Mouse (Mus musculus) macrophage (primary cell): ENCODE measurements around the gene Zfp108. TPM values are rescaled to one million over a fixed set of nuclear protein-coding genes. Genes with fewer than 3 reads are reported as not detected.

Experiments
- H3K27ac ChIP-seq: fragments of 350-480 bp; formaldehyde crosslinking; 2 replicates; pipeline ENCODE4 v1.9.0; 2021
- H3K36me3 ChIP-seq: fragments of 350-480 bp; formaldehyde crosslinking; 2 replicates; pipeline ENCODE4 v1.9.0; 2021; ENCODE audit errors: inconsistent target
- H3K4me3 ChIP-seq: fragments of 350-480 bp; formaldehyde crosslinking; 2 replicates; pipeline ENCODE4 v1.9.0; 2021; ENCODE audit errors: inconsistent target
- H3K79me2 ChIP-seq: fragments of 350-480 bp; formaldehyde crosslinking; 2 replicates; pipeline ENCODE4 v1.9.0; 2021; ENCODE audit errors: inconsistent target
- WGBS: methylation state at CpG from one replicate; pipeline ENCODE4 v1.1.7; 2026; ENCODE audit warnings: inconsistent platforms; ENCODE audit not compliant: missing documents; 5-methylcytosine and 5-hydroxymethylcytosine counted together
- polyA plus RNA-seq: library from polyadenylated mRNA; stranded (reverse); fragments of 250-400 nt; gene quantifications from 3 replicates; pipeline ENCODE4 v1.2.4, GENCODE M21; 2018; ENCODE audit warnings: inconsistent platforms
- total RNA-seq, 78 experiments: library from RNA; depleted of rRNA; stranded (reverse); fragments of 250-400 nt; gene quantifications; 1 replicate in 9 of 78; 2 replicates in 24 of 78; 3 replicates in 43 of 78; 4 replicates in 2 of 78; pipeline ENCODE4 v1.2.4; 2018; ENCODE audit warnings: inconsistent platforms in 56 of 78

Gene Zfp108
- total RNA-seq (2018; cell fraction: chromatin; rRNA removed) = 1 to 10 TPM in 16 of 26 experiments, under 1 TPM in 8, not detected in 2; 0.31 to 7.5 (median 1.6) TPM
- 1 to 10 TPM in 13 of 26 experiments, under 1 TPM in 12, not detected in 1; 0.09 to 1.8 (median 1.0) TPM for total RNA-seq (2018; cell fraction: cytosol; rRNA removed)
- total RNA-seq (2018; cell fraction: nucleus; rRNA removed) = 1 to 10 TPM in 12 of 26 experiments, under 1 TPM in 10, not detected in 4; 0.23 to 5.0 (median 1.2) TPM
- polyA plus RNA-seq = 1.1 to 2.5 TPM (median 1.6 TPM) in 3 replicates

DNA sequence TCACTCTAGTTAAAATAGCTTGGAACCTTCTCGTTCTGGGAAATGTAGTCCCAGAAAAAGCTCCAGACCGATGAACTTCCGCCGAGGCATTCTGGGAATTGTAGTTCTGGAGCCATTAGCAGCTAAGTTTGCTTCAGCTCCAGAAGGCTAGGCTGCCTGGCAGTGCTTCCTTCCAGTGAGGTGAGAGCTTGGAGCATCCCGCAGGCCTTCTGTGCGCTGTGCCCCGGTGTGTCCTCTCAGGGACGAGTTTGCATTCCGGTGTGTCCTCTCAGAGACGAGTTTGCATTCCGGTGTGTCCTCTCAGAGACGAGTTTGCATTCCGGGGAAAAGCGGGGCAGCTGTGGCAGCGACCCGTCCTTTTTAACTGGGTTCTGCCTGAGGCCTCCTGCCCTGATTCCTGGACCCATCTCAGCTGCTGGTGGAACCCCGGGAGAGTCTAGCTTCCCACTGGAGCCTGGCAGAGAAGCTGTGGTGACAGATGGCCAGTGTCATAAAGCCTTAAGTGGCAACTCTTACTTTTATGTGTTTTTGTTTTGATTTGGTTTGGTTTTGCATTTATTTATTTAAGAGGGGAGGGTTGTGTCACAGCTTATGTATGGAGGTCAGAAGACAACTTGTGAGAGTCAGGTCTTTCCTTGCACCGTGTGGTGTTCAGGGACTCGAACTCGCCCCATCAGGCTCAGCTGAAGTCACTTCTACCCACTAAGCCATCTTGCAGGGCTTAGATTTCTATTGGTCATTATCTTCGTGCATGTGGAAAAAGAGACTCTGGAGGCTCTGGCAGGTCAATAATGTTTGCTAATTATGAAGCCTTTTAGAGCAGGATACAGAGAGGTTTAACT lies at the start of gene Zfp108:
TSS of gene Zfp108 (plus strand) at position 162 of the 842 bp plus-strand sequence.
- Histone ChIP-seq H3K4me3 (peak within 1 kb of the TSS; percentile 49), H3K79me2 (no peaks in the 10 kb centered on the region), H3K36me3 (no peaks in the 10 kb centered on the region), H3K27ac (no peak within 1 kb of the TSS)
- whole genome bisulfite sequencing = 27% methylated on average over 21 of the region's 21 CpGs

DNA sequence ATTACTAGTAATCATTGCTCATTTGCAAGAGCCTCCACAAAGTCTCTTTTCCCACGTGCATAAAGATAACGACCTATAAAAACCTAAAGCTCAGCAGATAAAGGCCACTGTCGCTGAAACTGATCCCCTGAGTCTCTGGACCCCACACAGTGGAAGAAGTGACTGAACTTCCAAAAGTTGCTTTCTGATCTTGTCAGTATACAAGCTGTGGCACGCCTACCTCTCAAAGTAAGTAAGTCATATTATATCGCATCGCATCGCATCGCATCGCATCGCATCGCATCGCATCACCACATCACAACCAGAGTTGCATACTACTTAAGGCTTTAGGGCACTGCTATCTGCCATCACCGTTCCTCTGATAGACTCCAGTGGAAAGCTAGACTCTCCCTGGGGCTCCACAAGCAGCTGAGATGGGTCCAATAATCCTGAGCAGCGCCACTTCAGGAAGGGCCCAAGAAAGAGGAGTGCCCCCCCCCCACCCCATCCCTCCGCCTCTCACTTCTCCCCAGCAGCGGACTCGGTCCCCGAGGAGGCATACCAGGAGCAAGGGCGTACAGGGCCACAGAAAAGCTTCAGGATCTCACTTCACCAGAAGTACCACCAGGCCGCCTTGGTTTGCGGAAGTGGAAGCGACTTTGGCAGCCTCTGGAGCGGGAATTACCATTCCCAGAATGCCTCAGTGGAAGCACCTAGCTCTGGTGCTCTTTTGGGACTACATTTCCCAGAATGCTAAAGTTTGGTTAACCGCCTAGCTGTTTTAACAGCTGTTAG lies 46.9 kb upstream of the Zfp108 start:
- 19% methylated on average over 24 of the region's 24 CpGs for WGBS
- H3K79me2 ChIP-seq = peaks cover 6% of the 10 kb centered on the region; the same call in 1 of the 2 replicates
- peak overlapping the region; percentile 33 for H3K27ac ChIP-seq
- H3K4me3 ChIP-seq = peak overlapping the region; percentile 64
- peaks cover 3% of the 10 kb centered on the region; the same call in 1 of the 2 replicates for H3K36me3 ChIP-seq

DNA sequence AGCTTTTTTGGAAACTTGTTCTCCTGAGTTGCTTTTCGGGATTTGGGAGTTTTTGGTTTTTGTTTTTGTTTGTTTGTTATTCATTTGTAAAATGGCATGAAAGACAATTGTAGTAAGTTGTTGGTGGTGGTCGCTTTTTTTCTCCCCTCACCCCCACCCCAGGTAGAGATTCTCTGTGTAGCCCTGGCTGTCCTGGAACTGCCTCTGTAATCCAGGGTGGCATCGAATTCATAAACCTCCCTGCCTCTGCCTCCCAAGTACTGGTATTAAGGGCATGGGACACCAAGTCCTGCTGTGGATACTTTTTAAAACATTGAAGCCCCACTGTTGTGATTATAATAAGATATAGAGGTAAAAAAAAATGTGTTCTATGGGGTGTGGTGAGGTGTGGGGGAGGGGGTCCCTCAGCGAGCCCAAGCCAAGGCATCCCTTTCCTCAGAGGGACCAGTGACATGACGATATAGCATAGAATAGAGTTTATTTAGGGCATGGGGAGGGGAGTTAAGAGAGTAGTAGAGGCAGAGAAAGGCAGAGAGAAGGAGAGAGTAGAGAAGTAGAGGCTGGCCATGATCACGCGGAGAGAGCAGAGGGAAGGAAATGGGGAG lies 46.2 kb upstream of the Zfp108 start:
- Histone ChIP-seq H3K36me3 (no peaks in the 10 kb centered on the region; the same call in 1 of the 2 replicates), H3K79me2 (peaks cover 6% of the 10 kb centered on the region; the same call in 1 of the 2 replicates), H3K4me3 (peak overlapping the region; percentile 64; the same call in 1 of the 2 replicates), H3K27ac (no peak overlapping the region)
- 52% methylated on average over 4 of the region's 7 CpGs for WGBS

DNA sequence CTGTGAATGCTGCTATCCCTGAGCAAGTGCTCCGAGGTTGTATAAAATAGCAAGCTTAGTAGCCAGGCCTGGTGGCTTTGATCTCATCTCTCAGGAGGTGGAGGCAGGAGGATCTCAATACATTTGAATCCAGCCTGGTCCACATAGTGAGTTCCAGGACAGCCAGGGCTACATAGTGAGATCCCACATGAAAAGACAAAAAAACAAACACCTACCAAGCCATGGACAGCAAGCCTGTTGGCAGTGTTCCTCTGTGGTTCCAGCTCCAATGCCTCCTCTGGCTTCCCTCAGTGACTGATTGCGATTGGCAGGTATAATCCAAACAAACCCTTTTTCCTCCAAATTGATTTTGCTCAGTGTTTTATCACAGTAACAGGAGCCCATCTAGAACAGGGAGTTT lies 44.3 kb upstream of the Zfp108 start:
- no peak overlapping the region for H3K4me3 ChIP-seq
- H3K36me3 ChIP-seq = no peaks in the 10 kb centered on the region
- 89% methylated on average over 2 of the region's 2 CpGs for WGBS
- H3K27ac ChIP-seq = no peak overlapping the region
- H3K79me2 ChIP-seq = peaks cover 6% of the 10 kb centered on the region; the same call in 1 of the 2 replicates

DNA sequence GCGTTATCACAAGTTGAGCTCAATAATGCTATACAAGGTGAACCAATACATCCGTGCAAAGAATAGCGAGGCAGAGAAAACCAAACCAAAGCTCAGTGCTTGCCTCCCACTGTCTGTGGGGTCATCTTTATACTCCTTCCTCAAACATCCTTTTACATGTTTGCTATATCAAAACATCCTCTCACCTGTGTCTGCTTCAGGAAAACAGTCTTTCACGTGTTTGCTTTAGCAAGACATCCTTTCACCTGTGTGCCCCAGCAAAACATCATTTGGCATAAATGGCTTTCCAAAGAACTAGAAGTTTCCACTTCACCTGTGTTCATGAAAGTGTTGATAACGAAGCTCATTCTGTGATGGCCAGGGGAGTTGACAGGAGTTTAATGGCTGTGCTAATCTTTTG lies 43.3 kb upstream of the Zfp108 start, which contains the start of gene Zfp111:
TSS of gene Zfp111 (minus strand) at position 101 of the 400 bp plus-strand sequence.
- H3K36me3 ChIP-seq = no peaks in the 10 kb centered on the region
- H3K79me2 ChIP-seq = peaks cover 6% of the 10 kb centered on the region; the same call in 1 of the 2 replicates
- H3K4me3 ChIP-seq = no peak within 1 kb of the TSS
- 85% methylated on average over 5 of the region's 5 CpGs for WGBS
- H3K27ac ChIP-seq = no peak within 1 kb of the TSS

DNA sequence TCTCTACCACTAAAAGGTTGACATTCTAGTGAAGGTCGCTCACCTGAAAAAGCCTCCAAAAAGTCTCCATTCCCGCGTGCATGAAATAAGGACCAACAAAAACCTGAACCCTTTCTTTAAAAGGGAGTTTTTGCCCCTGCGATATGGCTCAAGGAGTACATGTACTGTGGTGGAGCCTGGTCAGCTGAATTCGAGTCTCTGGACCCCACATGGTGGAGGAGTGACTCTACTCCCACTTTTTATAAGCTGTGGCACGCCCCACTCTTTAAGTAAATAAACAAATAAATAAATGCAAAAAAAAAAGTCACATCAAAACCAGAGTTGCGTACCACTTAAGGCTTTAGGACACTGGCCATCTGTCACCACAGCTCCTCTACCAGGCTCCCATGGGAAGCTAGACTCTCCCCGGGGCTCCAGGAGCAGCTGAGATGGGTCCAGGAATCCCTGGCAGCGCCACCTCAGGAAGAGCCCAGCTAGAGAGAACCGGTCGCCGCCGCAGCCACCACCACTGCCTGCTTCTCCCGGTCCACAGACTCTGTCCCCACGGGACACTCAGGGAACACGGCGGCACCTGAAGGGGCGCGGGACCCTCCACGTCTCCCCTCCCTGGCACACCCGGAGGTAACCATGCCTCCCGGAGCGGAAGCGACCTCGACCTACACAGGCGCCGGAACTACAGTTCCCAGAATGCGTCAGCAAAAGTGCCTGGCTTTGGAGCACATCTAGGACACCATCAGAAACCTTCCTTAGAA lies 17.4 kb upstream of the Zfp108 start, which contains the start of gene Zfp109:
TSS of gene Zfp109 (minus strand) at position 521 of the 752 bp plus-strand sequence.
- no peaks in the 10 kb centered on the region for H3K36me3 ChIP-seq
- 10% methylated on average over 25 of the region's 28 CpGs for WGBS
- no peak within 1 kb of the TSS for H3K27ac ChIP-seq
- H3K79me2 ChIP-seq = no peaks in the 10 kb centered on the region
- H3K4me3 ChIP-seq = peak within 1 kb of the TSS; percentile 46

DNA sequence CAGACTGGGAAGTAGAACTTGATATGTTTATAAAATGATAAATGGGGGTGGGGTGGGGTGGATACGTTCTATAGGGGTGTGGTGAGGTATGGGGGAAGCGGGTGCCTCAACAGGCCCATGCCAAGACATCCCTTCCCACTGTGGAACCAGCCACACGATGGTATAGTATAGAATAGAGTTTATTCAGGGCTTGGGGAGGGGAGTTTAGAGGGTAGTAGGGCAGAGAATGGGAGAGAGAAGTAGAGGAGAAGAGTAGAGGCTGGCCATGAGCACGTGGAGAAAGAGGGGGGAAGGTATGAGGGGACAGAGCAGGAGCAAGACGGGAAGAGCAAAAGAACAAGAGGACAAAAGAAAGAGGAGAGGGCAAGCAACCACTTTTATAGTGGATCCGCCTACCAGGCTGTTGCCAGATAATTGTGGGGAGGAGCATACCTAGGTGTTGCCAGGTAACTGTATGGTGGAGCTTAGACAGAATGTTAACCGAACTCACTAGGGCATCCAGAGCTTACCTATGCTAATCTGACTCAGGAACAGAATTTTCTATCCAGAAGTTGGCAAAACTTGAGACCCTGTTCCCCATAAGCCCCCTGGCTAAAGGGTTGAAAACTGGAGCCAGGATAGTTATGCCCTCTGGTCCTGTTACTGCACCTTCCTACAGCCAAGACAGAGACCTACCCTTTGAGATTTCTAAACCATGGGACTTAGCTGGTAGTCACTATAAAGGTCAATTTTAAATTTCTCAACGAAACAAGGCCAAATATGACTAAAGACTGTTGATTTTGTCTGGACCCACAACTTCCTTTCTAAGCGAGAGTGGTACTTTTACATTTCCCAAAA lies 597 bp upstream of the Zfp108 start:
- 71% methylated on average over 9 of the region's 9 CpGs for WGBS
- H3K4me3 ChIP-seq = peak overlapping the region; percentile 49
- H3K36me3 ChIP-seq = no peaks in the 10 kb centered on the region
- H3K79me2 ChIP-seq = no peaks in the 10 kb centered on the region
- H3K27ac ChIP-seq = no peak overlapping the region

DNA sequence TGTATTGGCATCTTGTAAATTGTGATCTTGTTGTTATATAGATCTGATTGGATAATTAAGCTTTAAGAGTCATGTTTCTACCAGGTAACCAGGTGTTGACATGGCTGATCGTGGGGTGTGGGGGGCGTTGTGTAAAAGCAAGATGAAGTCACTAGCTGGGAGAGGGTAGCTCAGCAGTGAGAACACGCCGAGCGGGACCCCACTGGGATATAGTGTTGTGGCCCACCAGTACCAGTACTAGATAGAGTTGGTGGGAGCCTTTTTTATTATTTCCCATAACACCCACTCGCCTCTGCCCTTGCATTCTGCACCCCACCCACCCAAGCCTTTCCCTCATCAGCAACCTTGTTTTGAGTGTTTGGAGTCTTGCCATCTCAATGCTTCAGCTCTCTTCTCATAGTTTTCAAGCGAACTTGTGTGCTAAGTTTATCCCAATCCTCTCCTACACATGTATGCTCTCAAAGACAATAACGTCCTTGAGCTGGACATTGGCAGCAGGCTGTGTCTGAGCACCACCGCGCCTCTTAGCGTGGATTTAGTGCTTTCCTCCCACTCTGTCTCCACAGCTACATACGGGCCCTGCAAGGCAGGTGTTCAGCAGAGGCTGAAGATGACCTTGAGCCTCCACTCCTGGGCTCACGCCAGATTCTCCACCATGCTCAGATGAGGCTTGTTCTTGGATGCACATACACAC lies 4.9 kb downstream of the Zfp108 start:
- WGBS = 91% methylated on average over 13 of the region's 13 CpGs
- no peak overlapping the region for H3K27ac ChIP-seq
- H3K4me3 ChIP-seq = no peak overlapping the region
- no peaks in the 10 kb centered on the region for H3K79me2 ChIP-seq
- H3K36me3 ChIP-seq = peaks cover 7% of the 10 kb centered on the region; the same call in 1 of the 2 replicates

DNA sequence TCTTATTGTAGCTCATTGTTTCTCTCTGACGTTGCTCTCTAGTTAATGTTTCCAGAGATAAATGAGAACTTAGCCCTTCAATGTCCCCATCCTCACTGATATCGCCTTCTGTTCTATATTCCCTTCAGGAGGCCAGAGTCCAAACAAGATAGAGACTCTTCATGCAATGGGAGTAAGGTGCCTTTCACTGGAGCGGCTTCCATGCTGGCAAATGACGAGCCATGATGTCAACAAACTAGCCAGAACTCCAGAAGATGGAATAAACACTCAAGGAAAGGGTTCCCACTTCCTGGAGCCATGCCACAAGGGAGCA lies 5.4 kb downstream of the Zfp108 start:
- Histone ChIP-seq H3K4me3 (no peak overlapping the region), H3K79me2 (no peaks in the 10 kb centered on the region), H3K27ac (no peak overlapping the region), H3K36me3 (peaks cover 7% of the 10 kb centered on the region; the same call in 1 of the 2 replicates)
- 89% methylated on average over 4 of the region's 4 CpGs for WGBS

DNA sequence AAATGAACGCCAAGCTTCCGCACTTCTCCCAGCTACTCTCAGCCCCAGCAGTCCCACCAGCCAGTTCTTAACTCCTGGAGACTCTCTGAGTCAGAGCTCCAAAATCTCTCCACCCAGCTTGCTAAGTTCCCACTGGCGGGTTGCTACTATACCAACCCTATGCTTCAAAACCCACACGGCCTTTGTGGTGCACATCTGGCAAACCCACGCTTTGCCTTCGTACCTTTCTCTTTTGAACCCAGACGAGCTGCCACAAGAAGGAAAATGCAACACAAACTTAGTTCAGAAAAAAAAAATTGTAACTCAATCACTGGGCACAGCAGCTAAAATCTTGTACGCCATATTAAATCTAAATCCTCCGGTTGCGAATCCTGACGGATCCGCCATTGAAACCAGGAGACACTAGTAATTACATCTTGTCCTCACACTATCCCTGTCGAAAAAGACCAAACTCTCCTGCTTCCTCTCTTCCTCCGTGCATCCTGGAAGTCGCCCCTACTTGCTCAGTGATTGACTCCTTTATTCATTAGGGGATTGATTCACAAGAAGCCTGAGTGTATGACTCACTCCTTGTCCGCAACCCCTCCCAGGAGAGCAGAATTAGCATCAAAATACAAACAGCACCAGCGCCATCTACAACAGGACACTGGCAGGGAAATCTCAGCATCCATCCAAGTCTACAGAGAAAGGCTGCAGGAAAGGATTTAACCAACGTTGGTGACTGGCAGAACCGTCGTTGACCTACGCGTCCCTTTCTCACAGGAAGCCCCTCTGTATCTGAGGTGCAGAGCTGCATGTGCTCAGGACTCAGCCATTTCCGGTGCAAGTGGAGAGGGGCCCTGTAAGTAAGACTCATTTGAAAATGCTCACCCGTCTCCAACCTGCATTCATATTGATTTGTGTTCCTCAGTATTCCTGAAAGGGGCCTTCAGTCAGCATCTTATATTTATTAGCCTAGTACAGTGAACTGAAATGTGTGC lies 13.9 kb downstream of the Zfp108 start:
- Histone ChIP-seq H3K27ac (no peak overlapping the region), H3K4me3 (no peak overlapping the region), H3K36me3 (no peaks in the 10 kb centered on the region), H3K79me2 (no peaks in the 10 kb centered on the region)
- 80% methylated on average over 24 of the region's 24 CpGs for WGBS

DNA sequence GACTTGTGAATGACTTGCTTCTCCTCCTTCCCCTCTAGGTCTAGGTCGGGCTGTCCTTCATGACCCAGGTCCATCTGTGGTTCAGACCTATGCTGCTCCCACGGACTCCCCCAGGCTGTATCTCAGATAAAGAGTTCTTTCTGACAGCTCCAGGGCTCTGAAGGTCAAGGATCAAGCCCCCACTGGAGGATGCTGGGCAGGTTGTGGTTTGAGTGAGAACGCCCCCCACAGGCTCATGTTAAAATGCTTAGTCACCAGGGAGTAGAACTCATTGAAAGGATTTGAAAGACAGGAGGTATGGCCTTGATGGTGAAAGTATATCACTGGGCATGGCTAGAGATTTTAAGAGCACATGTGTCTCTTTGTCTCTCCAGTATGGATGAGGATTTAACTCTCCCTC lies 14.7 kb downstream of the Zfp108 start:
- no peaks in the 10 kb centered on the region for H3K36me3 ChIP-seq
- no peak overlapping the region for H3K27ac ChIP-seq
- H3K4me3 ChIP-seq = no peak overlapping the region
- no peaks in the 10 kb centered on the region for H3K79me2 ChIP-seq
- 86% methylated on average over 3 of the region's 3 CpGs for WGBS
